Mouse (Mus musculus) heart, embryonic 12.5 days (tissue): ENCODE measurements at regions not wholly inside any gene's neighbourhood (a gene's known extent, or its start where the extent isn't known, plus 50 kb on each side); places are given as distances from the start of the nearest gene placed in this dataset.
A peak's percentile ranks its signal among the peaks of the same experiment; 100 is the strongest.

Source experiments
- ATAC-seq: fragments of 200-750 bp; cut with Nextera tagmentation; 2 replicates; pipeline ENCODE4 v1.8.0; 2017; ENCODE audit warnings: moderate TSS enrichment, moderate library complexity; ENCODE audit not compliant: insufficient number of reproducible peaks, low FRiP score
- H3K27ac ChIP-seq: fragments of 300-500 bp; sonication (generic); 2 replicates; pipeline ENCODE4 v1.5.1; 2016; ENCODE audit warnings: mild to moderate bottlenecking, moderate library complexity; ENCODE audit not compliant: poor library complexity, severe bottlenecking
- H3K27me3 ChIP-seq: fragments of 300-500 bp; sonication (generic); replicated peaks from 2 replicates; pipeline ENCODE4 v1.6.1; 2016; ENCODE audit warnings: mild to moderate bottlenecking, moderate library complexity
- H3K36me3 ChIP-seq: fragments of 300-500 bp; sonication (generic); 2 replicates; pipeline ENCODE4 v1.6.1; 2016; ENCODE audit warnings: mild to moderate bottlenecking, moderate library complexity
- H3K4me1 ChIP-seq: fragments of 300-500 bp; sonication (generic); replicated peaks from 2 replicates; pipeline ENCODE4 v1.6.1; 2016; ENCODE audit warnings: mild to moderate bottlenecking
- H3K4me2 ChIP-seq: fragments of 300-500 bp; sonication (generic); 2 replicates; pipeline ENCODE4 v1.6.1; 2016; ENCODE audit warnings: mild to moderate bottlenecking, moderate library complexity
- H3K4me3 ChIP-seq: fragments of 300-500 bp; sonication (generic); 2 replicates; pipeline ENCODE4 v1.5.1; 2016; ENCODE audit warnings: mild to moderate bottlenecking
- H3K9ac ChIP-seq: fragments of 300-500 bp; sonication (generic); 2 replicates; pipeline ENCODE4 v1.6.1; 2016; ENCODE audit warnings: mild to moderate bottlenecking, moderate library complexity
- H3K9me3 ChIP-seq: fragments of 300-500 bp; sonication (generic); replicated peaks from 2 replicates; pipeline ENCODE4 v1.6.1; 2016; ENCODE audit warnings: mild to moderate bottlenecking, moderate library complexity
- WGBS: fragments of 180-500 bp; shearing (Covaris S2); methylation state at CpG from one replicate; pipeline ENCODE4 v1.1.7; 2016; 5-methylcytosine and 5-hydroxymethylcytosine counted together

DNA sequence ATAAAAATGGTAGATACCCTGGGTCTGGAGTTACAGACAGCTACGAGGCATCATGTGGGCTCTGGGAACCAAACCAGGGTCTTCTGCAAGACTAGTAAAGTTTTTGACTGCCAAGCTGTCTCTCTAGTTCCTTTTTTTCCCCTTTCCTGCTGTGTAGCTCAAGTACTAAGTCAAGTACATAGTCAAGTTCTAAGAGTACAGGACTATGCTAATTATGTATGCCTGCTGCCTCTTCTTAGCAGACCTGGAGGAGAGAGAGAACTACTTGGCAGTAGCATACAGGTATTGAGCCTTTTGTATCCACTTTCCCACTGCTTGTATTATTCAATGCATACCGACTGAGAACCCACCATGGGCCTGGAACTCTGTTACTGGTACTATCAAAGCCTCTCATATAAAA lies 166.4 kb upstream of the Sel1l start:
- H3K27ac ChIP-seq, result no peak overlapping the region
- no peak overlapping the region for H3K9ac ChIP-seq
- H3K4me3 ChIP-seq, result no peak overlapping the region
- no peak overlapping the region for H3K4me2 ChIP-seq
- no peak for ATAC-seq
- no peaks in the 10 kb centered on the region for H3K36me3 ChIP-seq
- no peaks in the 10 kb centered on the region for H3K4me1 ChIP-seq
- WGBS, result 80% methylated on average over 2 of the region's 2 CpGs
- H3K27me3 ChIP-seq, result no peaks in the 10 kb centered on the region
- H3K9me3 ChIP-seq, result 0 out of 2 replicates have a peak, but pooled peaks cover 2% of the 10 kb centered on the region

DNA sequence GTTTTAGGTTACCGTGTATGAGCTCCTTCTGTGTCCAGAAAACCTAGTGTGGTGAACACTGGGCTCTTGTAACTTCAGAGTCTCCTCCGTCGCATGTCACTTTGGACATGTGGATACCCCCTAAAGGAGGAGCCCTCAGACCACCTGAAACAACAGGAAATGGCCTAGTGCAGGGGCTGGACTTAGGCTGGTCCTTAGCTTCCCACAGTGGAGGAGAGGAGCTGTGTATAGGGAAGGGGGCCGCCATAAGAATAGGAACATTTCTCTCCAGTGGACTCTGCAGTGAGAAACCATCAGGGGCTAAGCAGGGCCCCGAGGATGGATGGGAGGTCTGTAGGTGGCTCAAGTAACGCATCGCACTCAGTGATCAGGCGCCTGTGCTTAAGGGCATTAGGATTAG lies 165.0 kb upstream of the Sel1l start:
- WGBS, result 74% methylated on average over 8 of the region's 8 CpGs
- ATAC-seq, result no peak

DNA sequence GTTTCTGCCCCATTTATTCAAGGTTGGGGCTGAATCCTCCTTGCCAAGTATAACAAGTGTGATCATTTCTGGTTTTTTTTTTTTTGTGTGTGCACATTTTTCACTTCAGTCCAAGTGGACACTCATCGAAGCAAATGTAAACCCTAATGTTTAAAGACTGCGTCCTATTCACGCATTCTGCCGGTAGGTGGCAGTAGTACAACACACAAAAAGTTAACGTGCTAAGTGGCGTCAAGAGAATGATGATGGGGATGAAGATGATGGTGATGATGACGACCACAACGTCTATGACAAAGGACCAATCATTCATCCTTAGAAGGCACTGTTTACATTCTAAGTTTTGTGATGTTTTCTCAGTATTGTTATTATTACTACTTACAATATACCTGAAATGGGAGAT lies 164.3 kb upstream of the Sel1l start:
- H3K4me2 ChIP-seq, result no peak overlapping the region
- WGBS, result 15% methylated on average over 8 of the region's 8 CpGs
- no peaks in the 10 kb centered on the region for H3K4me1 ChIP-seq
- H3K27me3 ChIP-seq, result no peaks in the 10 kb centered on the region
- ATAC-seq, result no peak
- no peak overlapping the region for H3K27ac ChIP-seq
- H3K9ac ChIP-seq, result no peak overlapping the region
- no peak overlapping the region for H3K4me3 ChIP-seq
- H3K36me3 ChIP-seq, result no peaks in the 10 kb centered on the region
- H3K9me3 ChIP-seq, result no peaks in the 10 kb centered on the region

More for the DNA sequence above, 165.0 kb upstream of the Sel1l start:
- Histone ChIP-seq H3K36me3 (no peaks in the 10 kb centered on the region), H3K9ac (no peak overlapping the region), H3K27me3 (no peaks in the 10 kb centered on the region), H3K9me3 (0 out of 2 replicates have a peak, but pooled peaks cover 2% of the 10 kb centered on the region), H3K4me3 (no peak overlapping the region), H3K27ac (no peak overlapping the region), H3K4me2 (no peak overlapping the region), H3K4me1 (no peaks in the 10 kb centered on the region)

DNA sequence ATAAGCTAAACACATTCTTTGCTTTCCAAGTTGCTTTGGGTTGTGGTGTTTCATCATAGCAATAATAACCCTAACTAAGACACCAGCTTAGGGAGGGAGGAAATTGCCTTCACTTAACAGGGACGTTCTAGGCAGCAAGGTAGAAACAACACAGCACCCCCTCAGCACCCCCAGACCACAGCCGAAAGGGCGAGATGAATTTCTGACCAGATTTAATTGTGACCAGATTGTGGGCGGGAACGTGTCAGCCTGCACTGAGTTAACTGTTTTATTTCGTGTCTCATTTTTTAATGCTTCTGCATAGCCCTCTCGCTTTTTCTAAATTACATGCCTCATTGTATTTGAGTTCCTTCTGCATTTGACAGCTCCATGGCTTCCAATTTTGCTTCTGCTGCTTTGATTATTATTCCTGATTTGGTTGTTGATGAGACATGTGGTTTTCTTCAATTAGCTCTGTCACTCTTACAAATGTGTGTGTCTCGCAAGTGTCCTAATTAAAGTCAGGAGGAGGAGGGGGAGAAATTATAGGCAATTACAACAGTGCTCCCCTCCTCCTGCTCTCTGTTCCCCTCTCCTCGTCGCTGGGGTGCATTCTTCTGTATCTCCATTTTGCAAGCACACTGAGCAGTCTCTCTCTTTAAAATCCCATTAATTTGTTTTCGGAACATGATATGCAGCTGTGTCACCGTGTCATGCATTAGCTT lies 155.6 kb upstream of the Sel1l start:
- no peaks in the 10 kb centered on the region for H3K9me3 ChIP-seq
- H3K27me3 ChIP-seq, result no peaks in the 10 kb centered on the region
- no peak overlapping the region for H3K4me2 ChIP-seq
- no peak overlapping the region for H3K4me3 ChIP-seq
- H3K27ac ChIP-seq, result no peak overlapping the region
- no peak for ATAC-seq
- no peak overlapping the region for H3K9ac ChIP-seq
- H3K36me3 ChIP-seq, result no peaks in the 10 kb centered on the region
- 73% methylated on average over 12 of the region's 12 CpGs for WGBS
- H3K4me1 ChIP-seq, result no peaks in the 10 kb centered on the region

DNA sequence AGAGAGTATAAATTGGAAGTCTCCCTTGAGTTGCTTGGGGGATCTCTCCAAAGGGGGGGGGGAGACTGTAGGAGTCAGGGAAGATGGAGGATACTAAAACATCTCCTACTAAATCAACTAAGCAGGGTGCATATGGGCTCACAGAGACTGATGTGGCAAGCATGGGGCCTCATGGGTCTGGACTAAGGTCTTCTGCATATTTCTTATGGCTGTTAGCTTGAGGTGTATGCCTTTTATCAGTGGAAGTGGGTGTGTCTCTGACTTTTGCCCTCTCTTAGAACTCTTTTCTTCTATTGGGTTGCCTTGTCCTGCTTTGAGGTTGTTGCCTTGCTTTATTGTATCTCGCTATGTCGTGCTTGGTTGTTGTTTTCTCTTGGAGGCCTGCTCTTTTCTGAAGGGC lies 150.1 kb upstream of the Sel1l start:
- H3K4me3 ChIP-seq, result no peak overlapping the region
- no peak overlapping the region for H3K4me2 ChIP-seq
- ATAC-seq, result no peak
- H3K27ac ChIP-seq, result no peak overlapping the region
- H3K4me1 ChIP-seq, result no peaks in the 10 kb centered on the region
- no peaks in the 10 kb centered on the region for H3K36me3 ChIP-seq
- WGBS, result 77% methylated on average over 2 of the region's 2 CpGs
- H3K9me3 ChIP-seq, result no peaks in the 10 kb centered on the region
- H3K9ac ChIP-seq, result no peak overlapping the region
- no peaks in the 10 kb centered on the region for H3K27me3 ChIP-seq

DNA sequence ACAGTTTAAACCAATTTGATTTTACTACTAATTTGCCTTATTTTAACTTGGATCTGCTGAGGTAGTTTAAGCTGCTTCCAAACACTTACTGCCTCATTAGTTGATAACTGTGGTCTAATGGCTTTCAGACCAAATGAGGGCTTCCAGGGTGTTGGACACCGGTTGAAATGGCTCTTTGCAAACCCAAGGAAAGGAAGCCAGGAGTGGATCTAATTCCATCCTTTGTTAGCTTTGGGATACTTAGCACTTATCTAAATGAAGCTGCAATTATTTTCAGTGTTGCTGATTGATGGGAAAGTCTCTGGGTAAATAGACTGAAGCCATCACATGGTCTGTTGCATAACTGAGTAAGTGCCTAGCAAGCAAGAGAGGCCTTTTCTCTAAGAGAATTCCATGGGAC lies 148.4 kb upstream of the Sel1l start:
- H3K36me3 ChIP-seq, result no peaks in the 10 kb centered on the region
- H3K27me3 ChIP-seq, result no peaks in the 10 kb centered on the region
- no peaks in the 10 kb centered on the region for H3K4me1 ChIP-seq
- no peak overlapping the region for H3K4me2 ChIP-seq
- H3K27ac ChIP-seq, result no peak overlapping the region
- no peak overlapping the region for H3K9ac ChIP-seq
- WGBS, result 61% methylated on average over 1 of the region's 1 CpGs
- ATAC-seq, result no peak
- H3K4me3 ChIP-seq, result no peak overlapping the region
- no peaks in the 10 kb centered on the region for H3K9me3 ChIP-seq

DNA sequence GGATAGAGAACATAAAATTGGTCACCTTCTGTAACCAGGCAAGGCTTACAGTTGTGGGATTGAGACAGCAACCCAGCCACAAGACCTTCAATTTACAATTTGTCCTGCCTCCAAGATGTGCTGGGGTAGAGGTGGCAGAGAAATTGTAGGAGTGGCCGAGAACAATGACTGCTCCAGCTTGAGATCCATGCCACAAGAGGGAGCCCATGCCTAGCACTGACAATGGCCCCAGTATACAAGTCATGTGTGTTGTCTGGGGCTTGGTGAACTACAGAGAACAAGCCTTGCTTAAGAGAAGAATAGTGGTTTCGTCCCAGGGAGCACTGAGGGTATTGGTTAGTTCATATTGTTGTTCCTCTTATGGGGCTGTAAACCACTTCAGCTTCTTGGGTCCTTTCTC lies 146.6 kb upstream of the Sel1l start:
- Histone ChIP-seq H3K4me2 (no peak overlapping the region), H3K36me3 (no peaks in the 10 kb centered on the region), H3K9me3 (no peaks in the 10 kb centered on the region), H3K27me3 (no peaks in the 10 kb centered on the region), H3K4me3 (no peak overlapping the region), H3K4me1 (no peaks in the 10 kb centered on the region), H3K27ac (no peak overlapping the region), H3K9ac (no peak overlapping the region)
- 61% methylated on average over 2 of the region's 2 CpGs for WGBS
- no peak for ATAC-seq

DNA sequence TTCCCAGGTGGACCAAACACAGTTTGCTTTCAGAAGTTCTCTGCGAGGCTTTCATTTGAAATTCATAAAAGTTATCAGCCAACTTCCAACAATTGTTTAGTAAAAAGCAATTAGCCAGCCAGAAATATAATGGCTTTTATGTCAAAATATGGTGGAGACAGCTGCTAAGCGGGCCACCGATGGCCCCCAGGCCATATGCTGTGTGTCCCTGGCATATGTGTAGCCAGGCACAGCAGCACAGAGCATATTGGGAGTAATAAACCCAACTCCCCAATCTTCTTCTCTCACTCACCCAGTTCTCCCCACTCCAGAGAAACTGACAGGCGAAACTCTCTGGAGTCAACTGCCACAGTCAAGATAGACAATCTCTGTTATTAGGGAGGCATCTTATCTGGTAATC lies 137.5 kb upstream of the Sel1l start:
- no peak for ATAC-seq
- no peaks in the 10 kb centered on the region for H3K4me1 ChIP-seq
- no peak overlapping the region for H3K9ac ChIP-seq
- H3K36me3 ChIP-seq, result no peaks in the 10 kb centered on the region
- no peak overlapping the region for H3K4me2 ChIP-seq
- no peak overlapping the region for H3K27ac ChIP-seq
- H3K9me3 ChIP-seq, result no peaks in the 10 kb centered on the region
- H3K4me3 ChIP-seq, result no peak overlapping the region
- WGBS, result 88% methylated on average over 4 of the region's 4 CpGs
- H3K27me3 ChIP-seq, result no peaks in the 10 kb centered on the region

DNA sequence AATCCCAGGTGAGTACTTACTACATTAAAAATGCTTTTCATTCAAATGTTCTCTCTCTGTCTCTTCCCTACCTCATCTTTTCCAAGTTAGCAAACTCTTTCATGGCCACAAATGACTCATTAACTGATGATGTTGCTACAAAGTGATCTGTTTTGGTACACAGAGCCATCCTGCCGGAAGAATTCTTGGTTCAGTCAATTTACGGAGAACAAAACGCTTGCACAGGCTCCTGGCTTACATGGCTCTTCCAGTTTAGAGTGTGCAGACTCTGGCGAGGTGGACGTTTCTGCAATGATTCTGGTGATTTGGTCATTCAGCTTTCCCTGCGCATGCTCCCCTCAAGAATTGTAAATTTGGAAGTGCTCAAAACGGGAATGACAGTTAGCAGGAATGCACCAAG lies 131.4 kb upstream of the Sel1l start:
- WGBS, result 71% methylated on average over 7 of the region's 7 CpGs
- no peak overlapping the region for H3K4me2 ChIP-seq
- H3K9me3 ChIP-seq, result no peaks in the 10 kb centered on the region
- H3K27me3 ChIP-seq, result no peaks in the 10 kb centered on the region
- no peaks in the 10 kb centered on the region for H3K36me3 ChIP-seq
- no peaks in the 10 kb centered on the region for H3K4me1 ChIP-seq
- H3K27ac ChIP-seq, result no peak overlapping the region
- no peak overlapping the region for H3K9ac ChIP-seq
- H3K4me3 ChIP-seq, result no peak overlapping the region
- no peak for ATAC-seq

DNA sequence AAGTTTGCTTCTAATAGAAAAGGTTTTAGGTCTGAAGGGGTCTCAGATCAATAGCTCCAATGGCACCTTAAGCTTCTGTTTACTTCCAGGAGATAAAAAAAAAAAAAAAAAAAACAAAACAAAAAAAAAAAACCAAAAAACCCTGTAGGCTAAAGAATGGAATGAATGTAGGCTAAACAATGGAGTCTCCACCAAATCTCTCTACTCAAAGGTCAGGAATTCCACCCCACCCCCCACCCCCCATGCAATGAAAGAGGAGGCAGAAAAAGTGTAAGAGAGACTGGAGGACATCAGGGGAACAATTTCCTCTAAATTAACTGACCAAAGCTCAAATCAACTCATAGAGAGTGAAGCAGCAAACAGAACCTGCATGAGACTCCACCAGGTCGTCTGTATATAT lies 122.1 kb upstream of the Sel1l start:
- no peaks in the 10 kb centered on the region for H3K9me3 ChIP-seq
- H3K4me2 ChIP-seq, result no peak overlapping the region
- no peak for ATAC-seq
- no peaks in the 10 kb centered on the region for H3K4me1 ChIP-seq
- H3K4me3 ChIP-seq, result no peak overlapping the region
- no peak overlapping the region for H3K27ac ChIP-seq
- no peaks in the 10 kb centered on the region for H3K27me3 ChIP-seq
- H3K36me3 ChIP-seq, result no peaks in the 10 kb centered on the region
- 62% methylated on average over 1 of the region's 1 CpGs for WGBS
- H3K9ac ChIP-seq, result no peak overlapping the region

DNA sequence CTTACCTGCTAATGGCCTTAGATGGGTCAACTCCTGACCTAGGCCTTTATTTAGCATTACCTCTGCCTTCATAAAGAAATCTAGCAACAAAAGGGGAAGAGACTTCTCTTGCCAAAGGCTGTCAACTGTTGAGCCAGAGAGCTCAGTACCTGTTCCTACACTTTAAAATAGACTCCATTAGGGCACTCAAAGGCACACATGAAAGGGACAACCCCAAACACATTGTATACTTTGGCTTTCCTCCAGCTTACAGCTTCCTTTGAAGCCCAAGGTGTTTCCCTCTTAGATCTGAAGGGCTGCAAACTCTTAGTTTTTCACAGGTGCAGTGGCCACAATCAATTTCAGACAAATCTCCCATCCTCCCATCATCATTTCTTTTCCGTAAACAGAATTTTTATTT lies 117.0 kb upstream of the Sel1l start:
- H3K4me2 ChIP-seq, result no peak overlapping the region
- H3K36me3 ChIP-seq, result no peaks in the 10 kb centered on the region
- no peak for ATAC-seq
- H3K4me1 ChIP-seq, result peaks cover 6% of the 10 kb centered on the region
- H3K9ac ChIP-seq, result no peak overlapping the region
- H3K4me3 ChIP-seq, result no peak overlapping the region
- WGBS, result 85% methylated on average over 1 of the region's 1 CpGs
- H3K27me3 ChIP-seq, result no peaks in the 10 kb centered on the region
- H3K9me3 ChIP-seq, result no peaks in the 10 kb centered on the region
- no peak overlapping the region for H3K27ac ChIP-seq

DNA sequence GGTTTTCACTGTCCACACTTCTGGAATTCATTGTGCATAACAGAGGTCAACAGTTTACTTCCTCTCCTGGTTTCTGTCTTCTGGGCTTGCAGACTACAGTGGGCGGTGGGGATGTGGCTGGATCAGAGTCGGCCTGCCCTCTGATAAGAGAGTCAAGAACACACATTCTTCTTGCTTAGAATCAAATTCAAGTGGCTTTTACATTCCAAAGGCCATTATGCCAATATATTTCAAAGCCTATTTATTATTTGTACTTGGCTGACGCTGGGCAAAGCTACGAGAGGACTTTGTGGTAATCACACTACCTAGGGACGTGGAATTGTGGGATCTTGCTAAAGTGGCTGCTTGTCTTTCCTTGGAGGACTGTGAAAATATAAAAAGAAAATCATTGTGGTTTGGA lies 114.3 kb upstream of the Sel1l start:
- peak; percentile 67; the same call in 1 of the 2 replicates for ATAC-seq
- H3K27ac ChIP-seq, result peak overlapping the region; percentile 51; the same call in 1 of the 2 replicates
- no peaks in the 10 kb centered on the region for H3K9me3 ChIP-seq

More for the DNA sequence above, 114.3 kb upstream of the Sel1l start:
- H3K4me2 ChIP-seq, result no peak overlapping the region; the same call in 1 of the 2 replicates
- H3K4me3 ChIP-seq, result no peak overlapping the region
- H3K27me3 ChIP-seq, result no peaks in the 10 kb centered on the region
- peaks cover 7% of the 10 kb centered on the region for H3K4me1 ChIP-seq
- no peak overlapping the region for H3K9ac ChIP-seq
- whole genome bisulfite sequencing, result 26% methylated on average over 5 of the region's 5 CpGs
- H3K36me3 ChIP-seq, result no peaks in the 10 kb centered on the region
